Mouse (Mus musculus): ENCODE results near the gene Olfr521.
"Not testable (repeated sequence)": the region's sequence is repeated elsewhere in the genome, so short reads cannot be mapped to it uniquely, and the experiment has no call there.

Olfr521 gene

DNA sequence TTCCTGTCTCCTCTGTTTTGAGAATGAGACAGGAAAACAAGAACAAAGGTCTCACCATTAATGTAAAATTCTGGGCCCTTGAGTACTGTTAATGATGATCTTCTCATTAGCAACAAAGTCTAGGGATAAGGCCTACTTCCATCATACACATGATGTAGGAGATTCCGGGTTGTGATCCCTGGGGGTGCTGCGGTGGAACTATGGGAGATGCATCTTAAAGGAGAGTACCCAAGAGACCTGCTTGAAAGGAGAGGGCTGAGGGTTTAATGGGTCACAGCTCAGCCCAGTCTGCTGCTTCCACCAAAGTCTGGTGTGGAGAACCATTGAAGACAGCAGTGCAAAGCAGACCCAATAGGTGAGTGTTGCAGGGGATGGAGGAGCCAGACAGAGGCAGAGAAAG, at the start of gene Olfr521:
Gene Olfr521, plus strand, starts transcription at position 301 of the 400 bp plus-strand sequence.
- DNase-seq: no peak

- no peak for DNase-seq
These were observed 46.8 kb upstream of the Olfr521 start for GRCm38 (mm10) chr7:99716536-99716935.

- DNase-seq: no peak
These were observed 33.3 kb upstream of the Olfr521 start, which contains the start of gene Olfr520 for GRCm38 (mm10) chr7:99729973-99730372. Olfr520 (plus strand) TSS chr7:99730273.

DNA sequence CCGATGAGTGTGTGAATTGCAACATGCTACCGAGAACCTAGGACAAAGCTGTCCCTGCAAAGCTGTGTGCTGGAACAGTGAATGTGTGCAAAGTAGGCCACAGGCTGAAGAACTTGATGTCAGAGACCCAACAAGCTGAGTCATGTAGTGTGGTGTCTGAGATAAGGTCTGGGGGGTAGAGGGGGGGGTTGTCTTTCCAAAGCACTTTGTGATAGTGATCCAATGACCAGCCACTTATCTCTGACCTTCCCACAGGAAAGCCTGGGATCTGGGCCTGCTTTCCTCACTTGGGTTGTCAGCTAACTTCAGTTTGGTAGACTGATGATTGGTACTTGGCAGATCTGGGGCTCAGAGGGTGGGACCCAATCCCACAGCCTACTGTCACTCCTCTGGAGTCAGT, 28.7 kb upstream of the Olfr521 start:
- DNase-seq: no peak

- not testable (repeated sequence) for DNase-seq
These were observed 27.8 kb upstream of the Olfr521 start for GRCm38 (mm10) chr7:99735491-99735890.

DNA sequence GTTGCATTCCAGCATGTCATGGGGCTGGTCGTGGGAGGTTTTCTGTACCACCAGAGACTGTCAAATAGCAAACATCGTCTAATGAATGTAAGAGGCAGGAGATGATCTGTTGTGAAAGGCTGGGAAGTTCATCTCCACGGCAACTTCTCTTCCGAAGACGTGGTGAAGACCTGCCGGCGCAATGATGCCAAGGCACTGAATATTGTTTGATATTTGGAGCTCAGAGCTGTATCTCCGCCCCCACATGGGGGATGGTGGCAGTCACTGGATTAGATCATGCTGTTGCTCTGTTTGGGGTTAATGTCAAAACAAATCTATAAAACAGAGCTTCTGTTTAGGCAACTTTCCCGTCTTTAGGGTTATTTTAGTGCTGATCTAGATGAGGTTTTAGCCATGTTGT, 24.0 kb upstream of the Olfr521 start:
- no peak for DNase-seq

GRCm38 (mm10) chr7:99781385-99781784, 18.1 kb downstream of the Olfr521 start:
- DNase-seq: no peak

GRCm38 (mm10) chr7:99781916-99782315, 18.6 kb downstream of the Olfr521 start:
- DNase-seq: no peak

DNA sequence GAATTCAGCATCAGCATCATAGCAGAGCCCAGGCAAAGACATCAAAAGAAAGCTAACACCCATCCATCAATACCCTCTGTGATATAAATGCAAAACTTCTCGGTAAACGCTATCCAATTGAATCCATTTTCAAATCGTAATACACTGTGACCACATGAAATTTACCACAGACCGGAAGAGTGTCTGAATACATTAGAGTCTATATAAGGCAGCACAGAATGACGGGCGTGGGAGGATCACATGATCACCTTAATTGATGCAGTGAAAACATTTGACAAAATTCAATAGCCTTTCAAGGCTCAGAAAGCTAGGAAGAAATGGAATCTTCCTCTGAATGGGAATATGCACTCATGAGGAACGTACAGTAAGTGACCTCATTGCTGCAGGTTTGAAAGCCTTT, 20.1 kb downstream of the Olfr521 start:
- DNase-seq: no peak

DNA sequence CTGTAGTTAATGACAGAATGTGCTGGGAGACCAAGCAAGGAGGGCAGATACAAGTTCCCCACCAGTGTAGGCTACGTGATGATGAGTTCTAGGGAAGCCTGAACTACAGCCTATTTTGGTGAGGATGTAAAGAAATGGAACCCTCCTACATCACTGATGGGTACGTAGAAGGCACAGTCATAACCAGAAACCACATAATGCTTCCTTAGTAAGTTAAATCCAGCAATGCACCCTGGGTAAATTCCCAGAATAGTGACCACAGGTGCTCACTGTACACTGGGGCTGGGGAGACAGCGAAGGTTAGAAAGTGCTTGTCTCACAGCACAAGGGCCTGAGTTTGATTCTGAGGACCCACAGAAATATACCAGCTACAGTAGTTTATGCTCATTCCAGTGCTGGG, 22.2 kb downstream of the Olfr521 start:
- DNase-seq: no peak

DNA sequence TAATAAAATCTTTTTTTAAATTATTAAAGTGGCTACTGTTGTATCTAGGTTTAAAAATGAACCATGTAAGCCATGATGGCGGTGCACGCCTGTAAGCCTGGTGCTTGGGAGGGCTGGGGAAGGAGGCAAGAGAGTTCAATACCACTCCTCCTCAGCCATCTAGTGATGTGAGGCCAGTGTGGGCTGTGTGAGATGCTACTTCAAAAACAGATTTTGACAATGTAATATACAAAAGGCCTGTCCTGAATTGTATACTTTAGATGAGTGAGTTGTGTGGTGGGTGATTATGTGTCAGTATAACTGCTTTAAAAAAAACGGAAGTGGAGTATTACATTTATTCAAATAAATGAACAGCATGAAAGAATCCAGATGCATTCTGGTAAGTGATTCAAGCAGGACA, 23.5 kb downstream of the Olfr521 start:
- no peak for DNase-seq

DNA sequence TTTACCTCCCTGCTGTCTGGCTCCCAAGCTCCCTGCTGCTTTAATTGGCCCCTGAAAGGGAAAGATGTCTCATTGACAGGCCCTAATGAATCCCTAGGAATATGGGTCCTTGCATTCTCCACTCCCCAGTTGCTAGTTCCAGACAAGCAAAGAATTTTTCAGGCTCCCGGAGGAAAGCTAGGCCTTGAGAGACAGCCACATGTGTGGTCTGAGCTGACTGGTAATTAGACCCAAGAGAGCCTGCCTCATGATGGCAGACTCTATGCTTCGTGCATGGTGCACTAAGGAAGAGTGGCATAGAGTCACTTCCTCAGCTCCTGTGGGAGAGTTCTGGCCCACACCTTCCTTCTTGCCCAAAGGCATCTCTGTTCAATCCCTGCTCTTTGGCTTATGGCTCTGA, 24.6 kb downstream of the Olfr521 start:
- no peak for DNase-seq

- DNase-seq: no peak
These were observed 25.3 kb downstream of the Olfr521 start for GRCm38 (mm10) chr7:99788563-99788962.

DNA sequence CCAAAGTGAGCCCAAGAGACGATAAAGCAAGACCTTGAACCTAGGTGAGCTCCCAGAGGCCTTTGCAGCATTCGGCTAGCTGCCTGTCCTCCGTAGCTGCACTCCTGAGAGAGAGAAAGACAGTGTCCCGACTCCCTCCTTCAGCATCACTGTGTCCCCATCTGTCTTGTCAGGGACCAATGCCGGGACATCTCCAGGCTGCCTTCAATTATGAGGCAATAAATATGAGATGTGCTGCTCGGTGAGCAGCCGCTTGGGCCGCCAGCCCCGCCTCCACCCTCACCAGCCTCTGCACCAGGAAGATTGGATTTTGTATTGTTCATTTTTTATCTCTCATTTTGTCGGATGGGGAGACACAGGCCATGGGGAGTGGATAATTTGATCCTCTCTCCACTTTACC, 27.5 kb downstream of the Olfr521 start:
- no peak for DNase-seq

DNA sequence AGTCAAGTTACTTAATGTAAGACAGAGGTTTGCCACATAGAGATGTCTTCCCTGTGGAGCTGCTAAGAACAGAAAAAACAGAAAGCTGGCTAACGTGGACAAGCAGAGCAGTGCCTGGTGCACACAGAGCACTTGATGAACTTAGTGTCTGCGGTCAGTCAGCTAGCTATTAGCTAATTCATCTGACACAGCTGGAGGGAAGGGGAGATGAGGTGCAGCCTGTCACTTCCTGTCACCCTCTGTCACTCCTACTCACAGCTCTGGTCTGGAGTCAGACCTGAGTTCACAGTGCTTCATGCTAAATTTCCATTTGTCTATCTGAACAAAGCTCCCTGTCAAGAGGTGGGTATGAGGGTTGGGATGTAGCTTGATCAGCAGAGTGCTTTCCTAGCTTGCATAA, 30.8 kb downstream of the Olfr521 start:
- DNase-seq: no peak

GRCm38 (mm10) chr7:99795192-99795981, 32.1 kb downstream of the Olfr521 start:
- DNase-seq: no peak

- DNase-seq: no peak
These were observed 33.2 kb downstream of the Olfr521 start for GRCm38 (mm10) chr7:99796471-99796870.

GRCm38 (mm10) chr7:99797261-99797660, 34.0 kb downstream of the Olfr521 start:
- no peak for DNase-seq

DNA sequence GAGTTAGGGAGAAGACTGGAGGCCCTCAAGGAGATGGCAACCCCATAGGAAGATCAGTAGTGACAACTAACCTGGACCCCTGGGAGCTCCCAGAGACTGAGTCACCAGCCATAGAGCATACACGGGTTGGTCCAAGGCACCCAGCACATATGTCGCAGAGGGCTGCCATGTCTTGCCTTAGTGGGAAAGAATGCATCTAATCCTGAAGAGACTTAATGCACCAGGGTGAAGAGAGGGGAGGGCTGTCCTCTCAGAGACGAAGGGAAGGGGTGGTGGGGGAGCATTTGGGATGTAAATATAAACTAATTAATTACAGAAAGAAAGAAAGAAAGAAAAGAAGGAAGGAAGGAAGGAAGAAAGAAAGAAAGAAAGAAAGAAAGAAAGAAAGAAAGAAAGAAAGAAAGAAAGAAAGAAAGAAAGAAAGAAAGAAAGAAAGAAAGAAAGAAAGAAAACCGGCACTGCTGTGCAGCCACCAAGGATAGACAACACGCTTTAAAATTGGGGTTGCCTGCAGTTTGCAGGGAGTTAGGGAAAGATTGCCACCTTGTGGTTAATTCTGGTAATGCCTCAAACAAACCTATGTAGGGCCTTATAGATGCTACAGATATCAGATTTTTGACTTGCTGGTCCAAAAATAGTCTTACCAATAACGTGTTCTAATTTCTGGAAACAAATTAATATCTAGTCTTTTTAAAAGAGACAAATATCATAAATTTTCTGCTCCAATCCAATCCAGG, 34.8 kb downstream of the Olfr521 start:
- DNase-seq: no peak

DNA sequence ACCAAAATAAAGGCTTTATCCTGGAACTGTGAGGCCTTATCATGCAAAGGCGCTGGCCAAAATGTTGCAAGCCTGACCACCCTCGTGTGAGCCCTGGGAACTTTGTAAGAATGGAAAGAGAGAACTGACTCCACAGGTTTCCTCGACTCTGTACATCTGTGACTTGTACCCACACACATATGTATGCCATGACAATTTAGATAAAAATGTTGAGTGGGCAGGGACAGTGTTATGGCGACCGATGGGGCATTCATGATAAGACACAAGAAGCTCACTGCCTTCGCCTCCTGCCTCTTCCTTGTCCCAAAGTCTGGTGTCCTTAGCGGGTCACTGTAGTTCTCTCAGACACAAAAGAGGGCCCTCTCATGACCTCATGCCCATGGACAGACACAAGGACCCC, 35.8 kb downstream of the Olfr521 start:
- DNase-seq: no peak

- DNase-seq: no peak
These were observed 40.2 kb downstream of the Olfr521 start for GRCm38 (mm10) chr7:99803535-99803934.

- not testable (repeated sequence) for DNase-seq
These were observed 40.7 kb downstream of the Olfr521 start for GRCm38 (mm10) chr7:99804033-99804432.

DNA sequence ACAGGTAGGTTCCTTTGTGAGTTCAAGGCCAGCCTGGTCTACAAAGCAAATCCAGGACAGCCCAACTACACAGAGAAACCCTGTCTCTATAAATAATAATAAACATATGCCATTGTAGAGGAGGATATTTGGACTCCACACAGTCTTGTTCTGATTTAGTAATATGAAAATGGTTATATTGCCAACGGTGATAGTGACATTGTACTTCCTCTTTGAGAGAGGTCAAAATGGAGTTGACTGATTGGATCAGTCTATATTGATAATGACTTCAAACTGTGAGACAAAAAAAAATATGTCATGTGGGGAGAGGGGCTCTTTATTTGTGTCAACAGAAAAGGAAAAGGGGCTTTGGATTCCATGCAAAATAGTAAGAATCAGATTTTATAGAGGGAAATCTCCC, 42.0 kb downstream of the Olfr521 start:
- DNase-seq: no peak

DNA sequence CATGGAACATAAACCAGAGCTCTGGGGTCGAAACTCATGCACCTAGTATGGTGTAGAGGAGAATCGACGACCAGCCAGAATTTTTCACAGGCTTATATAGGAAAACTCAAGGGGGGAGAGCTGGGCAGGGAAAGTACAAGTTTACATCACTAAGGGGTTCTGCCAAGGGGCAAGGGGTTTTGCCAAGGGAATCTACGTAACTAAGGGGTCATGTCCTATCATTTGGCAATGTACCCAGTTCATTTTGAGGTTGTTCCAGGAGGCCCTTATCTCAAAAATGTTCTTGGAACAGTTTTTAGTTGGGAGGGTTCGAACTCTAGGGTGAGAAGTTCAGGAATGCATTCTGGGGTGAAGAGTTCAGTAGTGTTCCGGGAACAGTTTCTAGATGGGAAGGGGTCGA, 43.7 kb downstream of the Olfr521 start:
- DNase-seq: not testable (repeated sequence)
